Mouse (Mus musculus): ENCODE results near the gene Exd2. TPM values are rescaled to one million over a fixed set of nuclear protein-coding genes. Genes with fewer than 3 reads are reported as not detected.
"Not testable (repeated sequence)": the region's sequence is repeated elsewhere in the genome, so short reads cannot be mapped to it uniquely, and the experiment has no call there.

The Exd2 gene
- polyA plus RNA-seq, 1 experiment from 2014 or later: 48.1 TPM

DNA sequence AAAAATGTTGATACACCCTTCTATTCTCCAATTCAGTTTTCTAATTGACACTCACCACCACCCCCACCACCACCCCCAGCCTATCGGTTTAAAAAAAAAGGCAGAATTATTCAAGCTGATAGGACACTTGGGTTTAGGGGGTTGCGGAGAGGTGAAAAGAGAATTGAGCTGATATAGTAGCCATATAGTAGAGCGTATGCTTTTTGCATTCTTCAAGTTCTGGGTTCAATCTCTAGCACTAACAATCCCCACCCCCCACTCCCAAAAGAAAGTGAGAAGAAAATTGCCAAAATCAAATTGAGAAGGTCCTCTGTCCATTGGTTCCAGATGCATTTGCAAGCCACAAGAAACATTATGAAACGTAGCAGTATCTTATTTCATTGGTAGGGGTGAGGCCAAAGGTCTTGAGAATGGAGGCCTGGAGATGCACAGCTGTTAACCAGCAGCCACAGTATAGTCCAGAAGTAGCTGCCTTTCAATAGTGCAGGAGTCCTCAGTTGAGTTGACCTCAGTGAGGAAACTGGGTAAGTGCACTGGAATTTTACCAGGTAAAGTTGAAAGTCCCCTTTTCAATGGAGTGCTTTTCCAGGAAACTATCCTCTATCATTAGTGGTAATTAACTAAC, 25.7 kb upstream of the Exd2 start:
- 34% methylated on average over 4 of the region's 4 CpGs for WGBS
- Histone ChIP-seq H3K36me3 (replicated peaks; ENCODE audit: control insufficient read depth, insufficient read depth) (peaks cover 6% of the 10 kb centered on the region; the same call in 1 of the 2 replicates), H3K9me3 (ENCODE audit: control insufficient read depth, low read length) (no peaks in the 10 kb centered on the region), H3K27ac (peak overlapping the region; percentile 98), H3K4me2 (replicated peaks) (peak overlapping the region; percentile 50), H3K4me3 (replicated peaks; ENCODE audit: low read length) (peak overlapping the region; percentile 77), H3K9ac (peak overlapping the region; percentile 95), H3K27me3 (ENCODE audit: control insufficient read depth, insufficient read depth, low read length) (no peaks in the 10 kb centered on the region), H3K4me1 (replicated peaks; ENCODE audit: control insufficient read depth, insufficient read depth, low read length) (peaks cover 13% of the 10 kb centered on the region)
- DNase-seq (ENCODE audit: low spot score) (no peak), ATAC-seq (ENCODE audit: low FRiP score) (no peak)

DNA sequence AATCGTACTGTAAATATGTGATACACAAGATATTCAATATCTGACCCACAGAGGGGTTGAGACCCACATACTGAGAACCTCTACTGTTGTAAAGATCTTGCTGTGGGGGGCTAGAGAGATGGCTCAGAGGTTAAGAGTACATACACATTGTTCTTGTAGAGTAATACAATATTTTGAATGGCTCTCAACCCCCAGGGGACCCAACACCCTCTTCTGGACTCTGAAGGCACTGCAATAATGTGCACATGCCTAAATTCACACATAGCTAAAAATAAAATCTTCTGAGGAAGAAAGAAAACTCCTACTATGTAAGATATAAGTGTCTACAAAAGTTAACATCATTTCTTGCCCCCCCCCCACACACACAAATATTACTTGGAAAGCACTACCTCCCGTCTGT, 21.9 kb upstream of the Exd2 start:
- Histone ChIP-seq H3K4me1 (replicated peaks; ENCODE audit: control insufficient read depth, insufficient read depth, low read length) (no peaks in the 10 kb centered on the region), H3K27ac (no peak overlapping the region), H3K9me3 (ENCODE audit: control insufficient read depth, low read length) (no peaks in the 10 kb centered on the region), H3K4me3 (replicated peaks; ENCODE audit: low read length) (no peak overlapping the region), H3K4me2 (replicated peaks) (no peak overlapping the region), H3K36me3 (replicated peaks; ENCODE audit: control insufficient read depth, insufficient read depth) (no peaks in the 10 kb centered on the region), H3K27me3 (ENCODE audit: control insufficient read depth, insufficient read depth, low read length) (no peaks in the 10 kb centered on the region), H3K9ac (no peak overlapping the region)
- no peak for ATAC-seq (ENCODE audit: low FRiP score)
- 75% methylated on average over 2 of the region's 2 CpGs for WGBS
- no peak for DNase-seq (ENCODE audit: low spot score)

- DNase-seq (ENCODE audit: low spot score) (no peak), ATAC-seq (ENCODE audit: low FRiP score) (no peak)
- no peak overlapping the region for H3K4me2 ChIP-seq (replicated peaks)
- 85% methylated on average over 9 of the region's 9 CpGs for WGBS
- H3K27me3 ChIP-seq (ENCODE audit: control insufficient read depth, insufficient read depth, low read length): no peaks in the 10 kb centered on the region
- no peak overlapping the region for H3K27ac ChIP-seq
- no peaks in the 10 kb centered on the region for H3K9me3 ChIP-seq (ENCODE audit: control insufficient read depth, low read length)
- H3K4me1 ChIP-seq (replicated peaks; ENCODE audit: control insufficient read depth, insufficient read depth, low read length): no peaks in the 10 kb centered on the region
- no peaks in the 10 kb centered on the region for H3K36me3 ChIP-seq (replicated peaks; ENCODE audit: control insufficient read depth, insufficient read depth)
- no peak overlapping the region for H3K4me3 ChIP-seq (replicated peaks; ENCODE audit: low read length)
- H3K9ac ChIP-seq: no peak overlapping the region
These were observed 18.3 kb upstream of the Exd2 start for GRCm38 (mm10) chr12:80444525-80445109.

GRCm38 (mm10) chr12:80453506-80453905, 9.4 kb upstream of the Exd2 start:
- 91% methylated on average over 1 of the region's 1 CpGs for WGBS
- ATAC-seq (ENCODE audit: low FRiP score): no peak
- Histone ChIP-seq H3K9me3 (ENCODE audit: control insufficient read depth, low read length) (no peaks in the 10 kb centered on the region), H3K27ac (no peak overlapping the region), H3K9ac (no peak overlapping the region), H3K4me1 (replicated peaks; ENCODE audit: control insufficient read depth, insufficient read depth, low read length) (no peaks in the 10 kb centered on the region), H3K36me3 (replicated peaks; ENCODE audit: control insufficient read depth, insufficient read depth) (no peaks in the 10 kb centered on the region), H3K4me2 (replicated peaks) (no peak overlapping the region), H3K27me3 (ENCODE audit: control insufficient read depth, insufficient read depth, low read length) (no peaks in the 10 kb centered on the region), H3K4me3 (replicated peaks; ENCODE audit: low read length) (no peak overlapping the region)
- DNase-seq (ENCODE audit: low spot score): no peak

GRCm38 (mm10) chr12:80458033-80458432, 4.9 kb upstream of the Exd2 start:
- Histone ChIP-seq H3K4me3 (replicated peaks; ENCODE audit: low read length) (no peak overlapping the region), H3K4me1 (replicated peaks; ENCODE audit: control insufficient read depth, insufficient read depth, low read length) (no peaks in the 10 kb centered on the region), H3K27ac (no peak overlapping the region), H3K4me2 (replicated peaks) (no peak overlapping the region), H3K27me3 (ENCODE audit: control insufficient read depth, insufficient read depth, low read length) (no peaks in the 10 kb centered on the region), H3K36me3 (replicated peaks; ENCODE audit: control insufficient read depth, insufficient read depth) (no peaks in the 10 kb centered on the region), H3K9ac (no peak overlapping the region), H3K9me3 (ENCODE audit: control insufficient read depth, low read length) (no peaks in the 10 kb centered on the region)
- WGBS: 75% methylated on average over 5 of the region's 5 CpGs
- no peak for DNase-seq (ENCODE audit: low spot score)
- no peak for ATAC-seq (ENCODE audit: low FRiP score)

DNA sequence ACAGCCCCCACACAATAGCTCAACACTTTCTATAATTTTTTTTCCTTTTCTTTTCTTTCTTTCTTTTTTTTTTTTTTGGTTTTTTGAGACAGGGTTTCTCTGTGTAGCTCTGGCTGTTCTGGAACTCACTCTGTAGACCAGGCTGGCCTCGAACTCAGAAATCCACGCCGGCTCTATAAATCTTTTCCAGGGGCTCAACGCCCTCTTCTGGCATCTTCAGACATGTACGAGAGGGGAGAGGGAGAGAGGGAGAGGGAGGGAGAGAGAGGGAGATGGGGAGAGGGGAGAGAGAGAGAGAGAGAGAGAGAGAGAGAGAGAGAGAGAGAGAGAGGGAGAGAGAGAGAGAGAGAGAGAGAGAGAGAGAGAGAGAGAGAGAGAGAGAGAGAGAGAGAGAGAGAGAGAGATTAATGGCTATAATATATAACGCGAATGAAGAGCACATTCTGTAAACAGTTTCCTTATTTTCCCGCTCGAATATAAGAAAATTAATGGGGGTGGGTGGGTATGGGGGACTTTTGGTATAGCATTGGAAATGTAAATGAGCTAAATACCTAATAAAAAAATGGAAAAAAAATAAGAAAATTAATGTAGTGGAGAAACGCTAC, 501 bp upstream of the Exd2 start:
- not testable (repeated sequence) for ATAC-seq (ENCODE audit: low FRiP score); H3K36me3 ChIP-seq (replicated peaks; ENCODE audit: control insufficient read depth, insufficient read depth); H3K9me3 ChIP-seq (ENCODE audit: control insufficient read depth, low read length); H3K27me3 ChIP-seq (ENCODE audit: control insufficient read depth, insufficient read depth, low read length); H3K4me1 ChIP-seq (replicated peaks; ENCODE audit: control insufficient read depth, insufficient read depth, low read length); DNase-seq (ENCODE audit: low spot score)
- peak overlapping the region; percentile 71 for H3K4me2 ChIP-seq (replicated peaks)
- H3K27ac ChIP-seq: peak overlapping the region; percentile 68
- WGBS: 11% methylated on average over 10 of the region's 10 CpGs
- peak overlapping the region; percentile 74 for H3K4me3 ChIP-seq (replicated peaks; ENCODE audit: low read length)
- peak overlapping the region; percentile 74; the same call in 1 of the 2 replicates for H3K9ac ChIP-seq

DNA sequence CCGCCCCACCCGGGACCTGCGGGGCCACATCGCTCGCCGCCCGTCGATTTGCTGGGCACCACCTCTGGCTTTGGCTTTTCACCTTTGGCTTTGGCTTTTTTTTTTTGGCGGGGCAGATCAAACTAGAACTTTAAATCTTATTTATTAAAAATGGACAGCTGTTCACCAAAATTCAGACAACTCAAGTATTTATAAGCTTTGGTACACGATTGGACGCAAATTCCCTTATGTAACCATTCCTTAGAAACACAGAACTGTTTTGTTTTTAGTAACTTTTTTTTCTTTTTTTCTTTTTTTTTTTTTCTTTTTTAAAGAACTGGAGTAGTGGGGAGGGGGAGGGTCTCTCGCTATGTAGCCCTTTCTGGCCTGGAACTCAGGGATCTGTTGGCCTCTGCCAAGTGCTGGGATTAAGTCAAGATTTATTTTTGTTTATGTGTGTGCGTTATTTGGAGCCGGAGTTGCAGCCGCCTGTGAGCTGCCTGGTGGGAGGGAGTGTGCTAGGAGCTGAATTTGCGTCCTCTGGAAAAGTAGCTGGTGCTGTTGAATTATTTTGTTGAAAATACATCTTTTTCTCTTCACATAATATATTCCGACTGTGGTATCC, 873 bp downstream of the Exd2 start:
- Histone ChIP-seq H3K36me3 (replicated peaks; ENCODE audit: control insufficient read depth, insufficient read depth) (no peaks in the 10 kb centered on the region), H3K9me3 (ENCODE audit: control insufficient read depth, low read length) (no peaks in the 10 kb centered on the region), H3K4me3 (replicated peaks; ENCODE audit: low read length) (peak overlapping the region; percentile 74), H3K9ac (peak overlapping the region; percentile 74), H3K27me3 (ENCODE audit: control insufficient read depth, insufficient read depth, low read length) (no peaks in the 10 kb centered on the region), H3K4me1 (replicated peaks; ENCODE audit: control insufficient read depth, insufficient read depth, low read length) (peaks cover 9% of the 10 kb centered on the region; the same call in 1 of the 2 replicates), H3K4me2 (replicated peaks) (peak overlapping the region; percentile 71), H3K27ac (no peak overlapping the region)
- WGBS: 6% methylated on average over 17 of the region's 17 CpGs
- ATAC-seq (ENCODE audit: low FRiP score) (no peak), DNase-seq (ENCODE audit: low spot score) (no peak)

DNA sequence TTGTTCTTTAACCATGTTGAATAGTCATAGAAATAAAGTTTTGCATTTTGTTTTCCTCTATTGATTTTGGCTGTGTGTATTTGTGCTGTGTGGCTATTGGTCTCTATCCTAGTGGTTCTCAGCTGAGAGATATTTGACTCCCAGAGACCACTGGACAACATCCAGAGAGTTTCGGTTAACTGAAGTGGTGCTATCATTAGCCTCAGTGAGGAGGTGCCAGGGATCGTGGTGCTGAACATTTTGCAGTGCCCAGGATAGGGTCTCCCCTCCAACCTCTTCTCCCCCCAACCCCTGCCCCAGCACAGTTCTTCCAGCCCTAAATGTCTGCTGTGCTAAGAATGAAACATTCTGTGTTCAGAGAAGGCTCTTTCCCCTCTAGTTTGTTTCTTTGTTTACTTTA, 7.3 kb downstream of the Exd2 start:
- Histone ChIP-seq H3K36me3 (replicated peaks; ENCODE audit: control insufficient read depth, insufficient read depth) (no peaks in the 10 kb centered on the region), H3K9ac (no peak overlapping the region), H3K27ac (no peak overlapping the region), H3K9me3 (ENCODE audit: control insufficient read depth, low read length) (no peaks in the 10 kb centered on the region), H3K4me1 (replicated peaks; ENCODE audit: control insufficient read depth, insufficient read depth, low read length) (no peaks in the 10 kb centered on the region), H3K4me2 (replicated peaks) (no peak overlapping the region), H3K27me3 (ENCODE audit: control insufficient read depth, insufficient read depth, low read length) (no peaks in the 10 kb centered on the region), H3K4me3 (replicated peaks; ENCODE audit: low read length) (no peak overlapping the region)
- 87% methylated on average over 2 of the region's 2 CpGs for WGBS
- no peak for DNase-seq (ENCODE audit: low spot score)
- no peak for ATAC-seq (ENCODE audit: low FRiP score)

GRCm38 (mm10) chr12:80471926-80472325, 9.0 kb downstream of the Exd2 start:
- DNase-seq (ENCODE audit: low spot score): no peak
- Histone ChIP-seq H3K36me3 (replicated peaks; ENCODE audit: control insufficient read depth, insufficient read depth) (peaks cover 10% of the 10 kb centered on the region), H3K4me2 (replicated peaks) (no peak overlapping the region), H3K9me3 (ENCODE audit: control insufficient read depth, low read length) (no peaks in the 10 kb centered on the region), H3K4me1 (replicated peaks; ENCODE audit: control insufficient read depth, insufficient read depth, low read length) (no peaks in the 10 kb centered on the region), H3K9ac (no peak overlapping the region), H3K27ac (no peak overlapping the region), H3K27me3 (ENCODE audit: control insufficient read depth, insufficient read depth, low read length) (no peaks in the 10 kb centered on the region), H3K4me3 (replicated peaks; ENCODE audit: low read length) (no peak overlapping the region)
- 86% methylated on average over 4 of the region's 4 CpGs for WGBS
- no peak for ATAC-seq (ENCODE audit: low FRiP score)
